Mouse (Mus musculus): ENCODE measurements at regions not wholly inside any gene's neighbourhood (a gene's known extent, or its start where the extent isn't known, plus 50 kb on each side); places are given as distances from the start of the nearest gene placed in this dataset.

GRCm38 (mm10) chr15:61489731-61490130 is 566.9 kb upstream of the A1bg start:
- DNase-seq: no peak

- DNase-seq: no peak
Observed at GRCm38 (mm10) chr15:61481861-61482260, 559.0 kb upstream of the A1bg start.

GRCm38 (mm10) chr15:61473900-61474299 is 551.1 kb upstream of the A1bg start:
- DNase-seq: no peak

- DNase-seq: no peak
Observed at GRCm38 (mm10) chr15:61455042-61455441, 532.2 kb upstream of the A1bg start.

GRCm38 (mm10) chr15:61454350-61454671 is 531.5 kb upstream of the A1bg start:
- DNase-seq: no peak

- no peak for DNase-seq
Observed at GRCm38 (mm10) chr15:61453656-61454349, 531.0 kb upstream of the A1bg start.

GRCm38 (mm10) chr15:61450217-61450616 is 527.4 kb upstream of the A1bg start:
- no peak for DNase-seq

- no peak for DNase-seq
Observed at GRCm38 (mm10) chr15:61448482-61448881, 525.7 kb upstream of the A1bg start.

- no peak for DNase-seq
Observed at GRCm38 (mm10) chr15:61446053-61446840, 523.4 kb upstream of the A1bg start.

- no peak for DNase-seq
Observed at GRCm38 (mm10) chr15:61441734-61442398, 519.1 kb upstream of the A1bg start.

- no peak for DNase-seq
Observed at GRCm38 (mm10) chr15:61441012-61441411, 518.2 kb upstream of the A1bg start.

GRCm38 (mm10) chr15:61440284-61440683 is 517.5 kb upstream of the A1bg start:
- DNase-seq: no peak

- DNase-seq: no peak
Observed at GRCm38 (mm10) chr15:61439623-61440170, 516.9 kb upstream of the A1bg start.

- DNase-seq: no peak
Observed at GRCm38 (mm10) chr15:61428818-61429415, 506.1 kb upstream of the A1bg start.

- no peak for DNase-seq
Observed at GRCm38 (mm10) chr15:61422989-61423388, 500.2 kb upstream of the A1bg start.

GRCm38 (mm10) chr15:61417506-61417905 is 494.7 kb upstream of the A1bg start:
- no peak for DNase-seq

GRCm38 (mm10) chr15:61416841-61417240 is 494.0 kb upstream of the A1bg start:
- DNase-seq: no peak

GRCm38 (mm10) chr15:61415626-61416025 is 492.8 kb upstream of the A1bg start:
- no peak for DNase-seq

GRCm38 (mm10) chr15:61411821-61412220 is 489.0 kb upstream of the A1bg start:
- no peak for DNase-seq

GRCm38 (mm10) chr15:61410789-61411188 is 488.0 kb upstream of the A1bg start:
- no peak for DNase-seq

GRCm38 (mm10) chr15:61408621-61409020 is 485.8 kb upstream of the A1bg start:
- no peak for DNase-seq

- DNase-seq: no peak
Observed at GRCm38 (mm10) chr15:61400720-61401119, 477.9 kb upstream of the A1bg start.

GRCm38 (mm10) chr15:61399971-61400370 is 477.2 kb upstream of the A1bg start:
- DNase-seq: no peak

Data from cerebellum, adult 9-10 months (tissue).